Mouse (Mus musculus) liver, embryonic 11.5 days (tissue): ENCODE data around the gene Nlk. TPM values are rescaled to one million over a fixed set of nuclear protein-coding genes. Genes with fewer than 3 reads are reported as not detected.

ENCODE experiments used
- ATAC-seq: fragments of 200-750 bp; cut with Nextera tagmentation; replicated peaks from 2 replicates; pipeline ENCODE4 v1.8.0; 2017; ENCODE audit warnings: moderate number of reproducible peaks, mild to moderate bottlenecking, moderate TSS enrichment, moderate library complexity; ENCODE audit not compliant: low FRiP score
- DNase-seq: peaks from one replicate; pipeline ENCODE4 v3.0.0-alpha.2; 2017; ENCODE audit warnings: low spot score
- H3K27ac ChIP-seq: fragments of 300-500 bp; sonication (generic); 2 replicates; pipeline ENCODE4 v1.5.1; 2014; ENCODE audit warnings: mild to moderate bottlenecking, low read depth, low read length, control low read depth
- H3K27me3 ChIP-seq: fragments of 300-500 bp; sonication (generic); replicated peaks from 2 replicates; pipeline ENCODE4 v1.6.1; 2014; ENCODE audit warnings: low read length, mixed read lengths; ENCODE audit not compliant: control insufficient read depth, insufficient read depth
- H3K36me3 ChIP-seq: fragments of 300-500 bp; sonication (generic); 2 replicates; pipeline ENCODE4 v1.6.1; 2014; ENCODE audit warnings: mild to moderate bottlenecking, low read length, moderate library complexity, mixed read lengths; ENCODE audit not compliant: control insufficient read depth, insufficient read depth
- H3K4me1 ChIP-seq: fragments of 300-500 bp; sonication (generic); replicated peaks from 2 replicates; pipeline ENCODE4 v1.6.1; 2014; ENCODE audit warnings: low read length, mixed read lengths; ENCODE audit not compliant: control insufficient read depth, insufficient read depth
- H3K4me2 ChIP-seq: fragments of 300-500 bp; sonication (generic); 2 replicates; pipeline ENCODE4 v1.6.1; 2014; ENCODE audit warnings: mild to moderate bottlenecking, control low read depth, moderate library complexity
- H3K4me3 ChIP-seq: fragments of 300-500 bp; sonication (generic); 2 replicates; pipeline ENCODE4 v1.5.1; 2014; ENCODE audit warnings: low read depth, low read length, control low read depth
- H3K9ac ChIP-seq: fragments of 300-500 bp; sonication (generic); 2 replicates; pipeline ENCODE4 v1.6.1; 2014; ENCODE audit warnings: low read depth, low read length, control low read depth
- H3K9me3 ChIP-seq: fragments of 300-500 bp; sonication (generic); 2 replicates; pipeline ENCODE4 v1.6.1; 2016; ENCODE audit warnings: low read length, inconsistent platforms, mixed read lengths; ENCODE audit not compliant: control insufficient read depth
- WGBS: fragments of 180-500 bp; shearing (Covaris S2); extraction: QIAGEN DNeasy Blood & Tissue Kit; methylation state at CpG from one replicate; pipeline ENCODE4 v1.1.7; 2014; 5-methylcytosine and 5-hydroxymethylcytosine counted together
- polyA plus RNA-seq: library from polyadenylated mRNA; unstranded; fragments of >200 nt; fragmentation: Nextera tagmentation; extraction: Ambion mirVana; gene quantifications from 2 replicates; pipeline ENCODE4 v1.2.1, GENCODE M21; 2014

The Nlk gene
- polyA plus RNA-seq, 1 experiment from 2014 or later, result 17.2 TPM

- Histone ChIP-seq H3K27ac (no peak overlapping the region), H3K36me3 (no peaks in the 10 kb centered on the region), H3K27me3 (no peaks in the 10 kb centered on the region), H3K4me1 (no peaks in the 10 kb centered on the region), H3K9ac (no peak overlapping the region), H3K4me2 (no peak overlapping the region), H3K4me3 (no peak overlapping the region), H3K9me3 (no peaks in the 10 kb centered on the region)
- no peak for ATAC-seq
- no peak for DNase-seq
- WGBS, result 58% methylated on average over 3 of the region's 3 CpGs
Observed at GRCm38 (mm10) chr11:78702319-78702718, 5.1 kb upstream of the Nlk start.

- ATAC-seq, result peak; percentile 79
- H3K36me3 ChIP-seq, result no peaks in the 10 kb centered on the region
- 0% methylated on average over 12 of the region's 12 CpGs for WGBS
- H3K9ac ChIP-seq, result no peak overlapping the region
- H3K4me3 ChIP-seq, result peak overlapping the region; percentile 79
- H3K4me1 ChIP-seq, result peaks cover 18% of the 10 kb centered on the region
- no peaks in the 10 kb centered on the region for H3K9me3 ChIP-seq
- peak overlapping the region; percentile 35; the same call in 1 of the 2 replicates for H3K27ac ChIP-seq
- DNase-seq, result peak; percentile 73
- H3K27me3 ChIP-seq, result no peaks in the 10 kb centered on the region
- peak overlapping the region; percentile 46 for H3K4me2 ChIP-seq
Observed at GRCm38 (mm10) chr11:78697753-78698171, 589 bp upstream of the Nlk start.

DNA sequence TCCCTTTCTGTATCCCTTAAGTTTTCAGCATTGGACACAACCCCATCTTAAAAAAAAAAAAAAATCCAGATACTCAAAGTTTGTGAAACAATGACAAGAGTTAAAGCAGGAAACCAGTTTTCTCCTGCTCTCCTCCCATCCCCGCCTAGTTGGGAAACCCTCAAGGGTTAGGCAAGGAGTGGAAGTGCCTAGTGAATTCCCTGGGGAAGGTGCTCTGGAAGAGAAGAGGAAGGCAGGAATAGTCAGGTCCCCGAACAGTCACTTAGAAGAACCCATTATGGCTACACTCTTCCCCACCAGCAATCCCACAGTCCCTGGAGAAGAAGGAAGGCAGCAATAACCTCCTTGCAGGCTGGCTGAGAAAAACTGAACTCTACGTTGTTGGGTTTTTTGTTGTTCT is 2.9 kb downstream of the Nlk start:
- ATAC-seq (no peak), DNase-seq (no peak)
- H3K27me3 ChIP-seq, result no peaks in the 10 kb centered on the region
- H3K4me2 ChIP-seq, result peak overlapping the region; percentile 34; the same call in 1 of the 2 replicates
- peaks cover 33% of the 10 kb centered on the region for H3K4me1 ChIP-seq
- H3K9ac ChIP-seq, result 0 out of 2 replicates have a peak overlapping the region, but pooled peaks have one; percentile 40
- no peak overlapping the region for H3K27ac ChIP-seq
- H3K9me3 ChIP-seq, result no peaks in the 10 kb centered on the region
- WGBS, result 78% methylated on average over 3 of the region's 3 CpGs
- H3K36me3 ChIP-seq, result no peaks in the 10 kb centered on the region
- no peak overlapping the region for H3K4me3 ChIP-seq

GRCm38 (mm10) chr11:78693307-78693706 is 3.9 kb downstream of the Nlk start:
- 89% methylated on average over 8 of the region's 8 CpGs for WGBS
- Histone ChIP-seq H3K27ac (no peak overlapping the region), H3K4me2 (peak overlapping the region; percentile 19; the same call in 1 of the 2 replicates), H3K36me3 (no peaks in the 10 kb centered on the region), H3K9ac (no peak overlapping the region), H3K9me3 (no peaks in the 10 kb centered on the region), H3K4me1 (peaks cover 33% of the 10 kb centered on the region), H3K4me3 (no peak overlapping the region), H3K27me3 (no peaks in the 10 kb centered on the region)
- ATAC-seq, result no peak
- DNase-seq, result no peak

DNA sequence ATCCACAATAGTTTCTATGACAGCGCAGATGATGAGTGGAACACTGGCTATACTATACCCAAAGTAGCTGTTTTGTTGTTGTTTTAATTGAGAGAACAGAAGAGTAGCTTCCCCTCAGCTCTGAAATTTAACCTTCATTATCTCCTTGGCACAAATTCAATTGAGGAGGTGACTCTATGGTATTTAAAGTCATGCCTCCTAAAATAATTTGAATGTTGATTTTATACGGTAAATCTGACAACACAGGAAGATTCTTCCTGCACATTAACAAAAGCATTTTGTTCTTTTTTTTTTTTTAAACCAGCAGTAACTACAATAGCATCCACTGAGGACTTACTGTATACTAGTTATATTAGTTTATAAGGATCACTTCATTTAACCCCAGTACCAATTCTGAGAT is 6.0 kb downstream of the Nlk start:
- 81% methylated on average over 2 of the region's 2 CpGs for WGBS
- no peaks in the 10 kb centered on the region for H3K27me3 ChIP-seq
- H3K4me2 ChIP-seq, result no peak overlapping the region; the same call in 1 of the 2 replicates
- peaks cover 39% of the 10 kb centered on the region for H3K4me1 ChIP-seq
- no peaks in the 10 kb centered on the region for H3K36me3 ChIP-seq
- H3K9me3 ChIP-seq, result no peaks in the 10 kb centered on the region
- no peak for DNase-seq
- H3K4me3 ChIP-seq, result no peak overlapping the region
- no peak for ATAC-seq
- H3K27ac ChIP-seq, result no peak overlapping the region
- H3K9ac ChIP-seq, result no peak overlapping the region

DNA sequence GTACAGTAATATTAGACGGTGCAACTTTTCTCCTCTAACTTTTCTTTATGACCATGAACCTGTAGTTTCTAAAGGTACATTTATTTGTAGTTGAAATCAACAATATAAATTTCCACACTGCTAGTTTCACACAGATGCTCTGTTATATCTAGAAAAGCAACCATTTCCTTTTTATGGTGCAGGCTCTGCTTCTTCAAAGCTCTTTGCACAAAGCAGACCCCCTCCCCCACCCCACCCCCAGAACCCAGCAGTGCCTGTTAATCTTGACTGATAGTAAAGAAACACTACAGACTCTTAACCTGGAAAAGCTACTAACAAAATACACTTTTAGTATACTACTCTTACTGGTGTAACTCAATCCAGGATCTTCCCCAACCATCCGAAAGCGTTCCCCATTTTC is 6.6 kb downstream of the Nlk start:
- Histone ChIP-seq H3K27me3 (no peaks in the 10 kb centered on the region), H3K27ac (no peak overlapping the region), H3K9me3 (no peaks in the 10 kb centered on the region), H3K4me3 (no peak overlapping the region), H3K9ac (no peak overlapping the region), H3K36me3 (no peaks in the 10 kb centered on the region), H3K4me2 (no peak overlapping the region), H3K4me1 (peaks cover 37% of the 10 kb centered on the region)
- no peak for DNase-seq
- no peak for ATAC-seq
- 75% methylated on average over 3 of the region's 3 CpGs for WGBS

- DNase-seq (no peak), ATAC-seq (no peak)
- no peaks in the 10 kb centered on the region for H3K9me3 ChIP-seq
- no peaks in the 10 kb centered on the region; the same call in 1 of the 2 replicates for H3K36me3 ChIP-seq
- no peak overlapping the region for H3K27ac ChIP-seq
- no peak overlapping the region for H3K9ac ChIP-seq
- H3K4me1 ChIP-seq, result no peaks in the 10 kb centered on the region
- no peak overlapping the region for H3K4me3 ChIP-seq
- WGBS, result 80% methylated on average over 3 of the region's 3 CpGs
- H3K4me2 ChIP-seq, result no peak overlapping the region
- no peaks in the 10 kb centered on the region for H3K27me3 ChIP-seq
Observed at GRCm38 (mm10) chr11:78681058-78681457, 16.1 kb downstream of the Nlk start.

GRCm38 (mm10) chr11:78678761-78679160 is 18.4 kb downstream of the Nlk start:
- DNase-seq (no peak), ATAC-seq (no peak)
- Histone ChIP-seq H3K27ac (no peak overlapping the region), H3K4me3 (no peak overlapping the region), H3K36me3 (no peaks in the 10 kb centered on the region; the same call in 1 of the 2 replicates), H3K9ac (no peak overlapping the region), H3K4me2 (no peak overlapping the region), H3K4me1 (no peaks in the 10 kb centered on the region), H3K9me3 (no peaks in the 10 kb centered on the region), H3K27me3 (no peaks in the 10 kb centered on the region)
- 76% methylated on average over 2 of the region's 2 CpGs for WGBS

DNA sequence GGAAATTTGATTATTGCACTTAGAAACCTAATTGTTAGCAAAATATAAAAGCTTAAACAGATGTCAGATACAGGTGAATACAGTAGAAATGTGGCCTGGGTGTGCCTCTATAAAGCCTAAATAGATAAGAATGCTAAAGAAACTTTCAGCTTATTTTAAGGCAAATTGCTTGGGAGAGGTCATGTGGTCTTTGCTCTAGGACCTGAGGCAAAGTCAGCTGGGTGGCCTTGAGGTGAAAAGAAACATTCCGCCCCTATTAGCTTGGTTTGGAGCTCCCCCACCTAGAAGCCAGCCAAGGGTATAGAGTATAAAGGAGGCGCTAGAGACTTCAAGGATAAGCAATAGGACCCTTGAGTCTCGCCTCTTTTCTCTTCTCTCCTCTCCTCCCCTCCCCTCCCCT is 28.5 kb downstream of the Nlk start:
- no peak overlapping the region for H3K4me2 ChIP-seq
- H3K9me3 ChIP-seq, result no peaks in the 10 kb centered on the region
- no peaks in the 10 kb centered on the region for H3K27me3 ChIP-seq
- 63% methylated on average over 3 of the region's 3 CpGs for WGBS
- H3K4me1 ChIP-seq, result peaks cover 26% of the 10 kb centered on the region
- no peak overlapping the region for H3K4me3 ChIP-seq
- DNase-seq (no peak), ATAC-seq (no peak)
- no peak overlapping the region for H3K27ac ChIP-seq
- H3K9ac ChIP-seq, result no peak overlapping the region
- H3K36me3 ChIP-seq, result no peaks in the 10 kb centered on the region
